Mouse (Mus musculus) embryonic facial prominence, embryonic 13.5 days (tissue): ENCODE measurements around the gene Ptprh. TPM values are rescaled to one million over a fixed set of nuclear protein-coding genes. Genes with fewer than 3 reads are reported as not detected.

ENCODE experiments used
- microRNA-seq: library from miRNA; unstranded; fragments of <30 nt; microRNA quantifications from one replicate; pipeline ENCODE4, GENCODE M21; 2016
- polyA plus RNA-seq: library from polyadenylated mRNA; unstranded; fragments of >200 nt; fragmentation: Nextera tagmentation; extraction: Ambion mirVana; gene quantifications from 2 replicates; pipeline ENCODE4 v1.2.1, GENCODE M21; 2015

The Ptprh gene
- polyA plus RNA-seq, 1 experiment from 2014 or later, result not detected

Small RNA genes within 50 kb of the gene (microRNA-seq; reads per million reads assigned to microRNA genes)
- not detected for gene Gm23577

Other genes with a start within 250 kb of the Ptprh start
- gene Gp6, start 206.3 kb downstream of the Ptprh start, polyA plus RNA-seq, result 0.10 and 0.11 TPM in 2 replicates
- 28.6 and 30.2 TPM in 2 replicates for gene Rdh13, start 158.4 kb downstream of the Ptprh start, polyA plus RNA-seq
- 6.6 and 9.4 TPM in 2 replicates for gene Eps8l1, start 143.4 kb downstream of the Ptprh start, polyA plus RNA-seq
- 45.9 and 48.2 TPM in 2 replicates for gene Ppp1r12c, start 102.4 kb downstream of the Ptprh start, polyA plus RNA-seq
- 57.6 and 63.3 TPM in 2 replicates for gene Tnnt1, start 87.7 kb downstream of the Ptprh start, polyA plus RNA-seq
- gene Tnni3, start 79.8 kb downstream of the Ptprh start, polyA plus RNA-seq, result 4.7 and 11.8 TPM in 2 replicates
- 1.4 and 2.4 TPM in 2 replicates for gene Dnaaf3, start 71.6 kb downstream of the Ptprh start, polyA plus RNA-seq
- 8.3 and 9.1 TPM in 2 replicates for gene Syt5, start 56.5 kb downstream of the Ptprh start, polyA plus RNA-seq
- gene Tmem86b, start 27.4 kb upstream of the Ptprh start, polyA plus RNA-seq, result 2.0 and 2.2 TPM in 2 replicates
- gene Ppp6r1, start 55.0 kb upstream of the Ptprh start, polyA plus RNA-seq, result 10.5 and 14.1 TPM in 2 replicates
- gene Hspbp1, start 81.0 kb upstream of the Ptprh start, polyA plus RNA-seq, result 78.4 and 92.3 TPM in 2 replicates
- 2.7 and 3.1 TPM in 2 replicates for gene Brsk1, start 86.6 kb upstream of the Ptprh start, polyA plus RNA-seq
- gene Tmem150b, start 121.2 kb upstream of the Ptprh start, polyA plus RNA-seq, result 0.24 and 0.45 TPM in 2 replicates
- gene Kmt5c, start 136.1 kb upstream of the Ptprh start, polyA plus RNA-seq, result 62.0 and 64.3 TPM in 2 replicates
- 53.3 and 75.6 TPM in 2 replicates for gene Cox6b2, start 149.1 kb upstream of the Ptprh start, polyA plus RNA-seq
- not detected in 2 replicates for gene Fam71e2, start 167.3 kb upstream of the Ptprh start, polyA plus RNA-seq
- not detected in 2 replicates for gene Il11, start 178.8 kb upstream of the Ptprh start, polyA plus RNA-seq
- gene Tmem190, start 178.9 kb upstream of the Ptprh start, polyA plus RNA-seq, result not detected in 2 replicates
- gene Tmem238, start 185.6 kb upstream of the Ptprh start, polyA plus RNA-seq, result 6.3 and 7.2 TPM in 2 replicates
- 335 and 398 TPM in 2 replicates for gene Rpl28, start 188.8 kb upstream of the Ptprh start, polyA plus RNA-seq
- gene Ube2s, start 208.5 kb upstream of the Ptprh start, polyA plus RNA-seq, result 347 and 400 TPM in 2 replicates
- gene Shisa7, start 240.7 kb upstream of the Ptprh start, polyA plus RNA-seq, result 0.39 and 0.63 TPM in 2 replicates